Mouse (Mus musculus) CD4-positive helper T cell, adult 2 months (primary cell): ENCODE measurements at regions not wholly inside any gene's neighbourhood (a gene's known extent, or its start where the extent isn't known, plus 50 kb on each side); places are given as distances from the start of the nearest gene placed in this dataset.

Experiments
- DNase-seq: peaks from one replicate; pipeline ENCODE4 v3.0.0-alpha.2; 2012; ENCODE audit warnings: low read depth, missing footprints, low spot score

- no peak for DNase-seq
These were observed 104.8 kb upstream of the E030018B13Rik start for GRCm38 (mm10) chr7:63811816-63812215.

GRCm38 (mm10) chr7:63815531-63815930 lies 101.1 kb upstream of the E030018B13Rik start:
- peak; percentile 54 for DNase-seq

- peak; percentile 86 for DNase-seq
These were observed 100.4 kb upstream of the E030018B13Rik start for GRCm38 (mm10) chr7:63816056-63816941.

GRCm38 (mm10) chr7:63817476-63817875 lies 99.2 kb upstream of the E030018B13Rik start:
- peak; percentile 16 for DNase-seq

GRCm38 (mm10) chr7:63818105-63818504 lies 98.6 kb upstream of the E030018B13Rik start:
- DNase-seq, result no peak

- DNase-seq, result no peak
These were observed 96.4 kb upstream of the E030018B13Rik start for GRCm38 (mm10) chr7:63820286-63820685.

- no peak for DNase-seq
These were observed 94.7 kb upstream of the E030018B13Rik start for GRCm38 (mm10) chr7:63822001-63822400.

- no peak for DNase-seq
These were observed 92.6 kb upstream of the E030018B13Rik start for GRCm38 (mm10) chr7:63824009-63824408.

GRCm38 (mm10) chr7:63829362-63829920 lies 87.2 kb upstream of the E030018B13Rik start:
- no peak for DNase-seq

GRCm38 (mm10) chr7:63833676-63834075 lies 83.0 kb upstream of the E030018B13Rik start:
- no peak for DNase-seq

- no peak for DNase-seq
These were observed 80.7 kb upstream of the E030018B13Rik start for GRCm38 (mm10) chr7:63835958-63836357.
